Mouse (Mus musculus): ENCODE data around the gene Gtf2a1l. TPM values are rescaled to one million over a fixed set of nuclear protein-coding genes. Genes with fewer than 3 reads are reported as not detected.

Gene Gtf2a1l
- polyA plus RNA-seq, 1 experiment: 0.82 TPM

DNA sequence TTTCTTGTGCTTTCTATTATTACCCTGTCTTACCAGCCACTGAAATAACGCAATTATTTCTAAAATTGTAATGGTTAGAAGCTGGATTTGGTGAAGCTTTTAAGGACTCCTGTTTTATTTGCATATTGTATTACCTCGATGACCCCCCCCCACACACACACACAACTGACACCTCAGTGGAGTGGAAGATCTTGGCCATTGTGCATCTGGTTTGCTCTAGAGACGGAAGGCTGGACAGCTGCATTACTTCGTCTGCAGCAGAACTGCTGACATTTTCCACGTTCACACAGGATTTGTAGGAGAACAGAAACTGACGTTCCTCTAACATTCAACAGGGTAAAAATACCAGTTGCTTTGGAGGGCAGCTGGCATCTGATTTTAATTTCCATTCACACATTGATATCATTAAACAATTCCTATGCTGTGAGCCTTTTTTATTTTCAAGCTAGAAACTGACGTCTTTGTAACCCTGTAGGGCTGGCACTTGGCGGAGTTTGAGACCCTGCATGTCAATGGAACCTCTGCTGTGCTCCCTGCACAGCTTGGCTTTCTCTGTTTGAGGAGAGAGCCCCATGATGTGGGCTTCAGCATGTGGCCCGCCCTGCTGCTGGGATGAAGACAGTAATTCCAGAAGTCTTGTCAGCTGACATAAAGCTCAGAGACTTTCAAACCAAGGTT is 28.3 kb downstream of the Gtf2a1l start:
- H3K9me3 ChIP-seq (replicated peaks; ENCODE audit: control insufficient read depth, insufficient read depth, low read length, poor library complexity, severe bottlenecking): no peaks in the 10 kb centered on the region
- no peak overlapping the region for H3K9ac ChIP-seq (ENCODE audit: low read depth, poor library complexity, severe bottlenecking)
- no peaks in the 10 kb centered on the region for H3K27me3 ChIP-seq (ENCODE audit: control insufficient read depth, insufficient read depth, low read length, poor library complexity, severe bottlenecking)
- H3K27ac ChIP-seq (ENCODE audit: insufficient read depth, low read length): no peak overlapping the region
- no peaks in the 10 kb centered on the region for H3K36me3 ChIP-seq (ENCODE audit: control insufficient read depth, insufficient read depth, low read length, poor library complexity, severe bottlenecking)
- no peak overlapping the region for H3K4me3 ChIP-seq (ENCODE audit: low read depth, low read length)
- TF ChIP-seq POLR2A (IDR thresholded peaks at IDR 0.05; ENCODE audit: insufficient read depth, low read length): no peak
- no peak for TF ChIP-seq CTCF (IDR thresholded peaks at IDR 0.05; ENCODE audit: low read depth, low read length)
- no peak for TF ChIP-seq EP300 (IDR thresholded peaks at IDR 0.05; ENCODE audit: insufficient read depth, low read depth, low read length)
- peaks cover 4% of the 10 kb centered on the region for H3K4me1 ChIP-seq (ENCODE audit: control insufficient read depth, insufficient read depth, low read length)

DNA sequence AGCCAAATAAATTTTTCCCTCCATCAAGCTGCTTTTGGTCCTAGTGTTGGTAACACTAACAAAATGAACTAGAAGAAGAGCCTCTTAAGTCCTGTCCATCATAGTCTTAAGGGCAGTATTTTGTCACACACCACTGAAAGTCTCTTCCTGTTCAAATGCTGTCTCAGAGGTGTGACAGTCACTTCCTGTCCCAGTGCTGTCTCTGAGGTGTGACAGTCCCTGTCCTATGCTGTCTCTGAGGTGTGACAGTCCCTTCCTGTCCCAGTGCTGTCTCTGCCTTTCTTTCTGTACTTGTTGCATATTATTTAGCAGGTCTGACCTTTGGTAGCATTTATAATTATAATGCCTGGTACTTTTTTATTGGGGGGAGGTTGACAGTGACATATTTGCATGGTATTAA is 32.4 kb downstream of the Gtf2a1l start:
- H3K27me3 ChIP-seq (ENCODE audit: control insufficient read depth, insufficient read depth, low read length, poor library complexity, severe bottlenecking): no peaks in the 10 kb centered on the region
- no peaks in the 10 kb centered on the region for H3K9me3 ChIP-seq (replicated peaks; ENCODE audit: control insufficient read depth, insufficient read depth, low read length, poor library complexity, severe bottlenecking)
- H3K9ac ChIP-seq (ENCODE audit: low read depth, poor library complexity, severe bottlenecking): no peak overlapping the region
- peaks cover 4% of the 10 kb centered on the region for H3K4me1 ChIP-seq (ENCODE audit: control insufficient read depth, insufficient read depth, low read length)
- TF ChIP-seq EP300 (IDR thresholded peaks at IDR 0.05; ENCODE audit: insufficient read depth, low read depth, low read length) (no peak), CTCF (IDR thresholded peaks at IDR 0.05; ENCODE audit: low read depth, low read length) (no peak), POLR2A (IDR thresholded peaks at IDR 0.05; ENCODE audit: insufficient read depth, low read length) (no peak)
- no peaks in the 10 kb centered on the region for H3K36me3 ChIP-seq (ENCODE audit: control insufficient read depth, insufficient read depth, low read length, poor library complexity, severe bottlenecking)
- H3K4me3 ChIP-seq (ENCODE audit: low read depth, low read length): no peak overlapping the region
- H3K27ac ChIP-seq (ENCODE audit: insufficient read depth, low read length): no peak overlapping the region

DNA sequence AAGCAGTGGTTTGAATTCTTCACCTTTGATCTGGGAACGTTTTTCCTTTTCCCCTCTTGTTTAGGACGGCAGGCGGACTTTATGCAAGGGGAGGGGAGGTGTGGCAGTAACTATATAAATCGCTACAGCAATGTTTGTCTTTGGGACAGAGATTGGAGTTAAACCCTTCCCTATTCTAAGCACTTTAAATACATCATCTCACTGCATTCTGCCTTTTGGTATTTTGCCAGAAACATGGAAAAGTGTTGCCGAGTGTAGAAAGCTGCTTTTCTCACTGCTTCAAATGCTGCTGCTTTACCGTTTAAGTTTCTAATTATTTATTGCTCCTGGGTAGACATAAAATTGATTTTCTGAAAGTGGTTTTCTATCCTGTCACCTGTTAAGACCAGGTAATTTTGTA is 33.9 kb downstream of the Gtf2a1l start:
- Histone ChIP-seq H3K27me3 (ENCODE audit: control insufficient read depth, insufficient read depth, low read length, poor library complexity, severe bottlenecking) (no peaks in the 10 kb centered on the region), H3K4me3 (ENCODE audit: low read depth, low read length) (no peak overlapping the region), H3K4me1 (ENCODE audit: control insufficient read depth, insufficient read depth, low read length) (peaks cover 9% of the 10 kb centered on the region), H3K36me3 (ENCODE audit: control insufficient read depth, insufficient read depth, low read length, poor library complexity, severe bottlenecking) (no peaks in the 10 kb centered on the region), H3K9ac (ENCODE audit: low read depth, poor library complexity, severe bottlenecking) (no peak overlapping the region), H3K27ac (ENCODE audit: insufficient read depth, low read length) (no peak overlapping the region), H3K9me3 (replicated peaks; ENCODE audit: control insufficient read depth, insufficient read depth, low read length, poor library complexity, severe bottlenecking) (no peaks in the 10 kb centered on the region)
- TF ChIP-seq POLR2A (IDR thresholded peaks at IDR 0.05; ENCODE audit: insufficient read depth, low read length): no peak
- no peak for TF ChIP-seq EP300 (IDR thresholded peaks at IDR 0.05; ENCODE audit: insufficient read depth, low read depth, low read length)
- no peak for TF ChIP-seq CTCF (IDR thresholded peaks at IDR 0.05; ENCODE audit: low read depth, low read length)

DNA sequence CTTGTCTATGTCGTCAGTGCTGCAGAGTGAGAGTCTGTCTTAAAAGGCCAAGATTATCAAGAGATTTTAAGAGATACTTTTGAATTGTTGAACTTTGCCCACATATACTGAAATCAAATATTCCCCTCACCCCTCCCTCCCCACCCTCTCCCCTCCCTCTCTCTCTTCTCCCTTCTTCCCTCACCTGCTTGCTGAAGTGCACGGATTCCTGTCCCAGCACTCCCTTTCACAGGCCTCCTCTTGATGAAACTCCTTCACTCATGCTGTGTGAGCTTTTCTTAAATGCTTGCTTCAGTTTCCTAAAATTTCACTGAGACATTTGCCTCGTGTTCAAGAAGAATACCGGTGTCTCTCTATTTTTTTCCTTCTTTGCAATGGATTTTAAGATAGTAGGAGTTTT is 34.7 kb downstream of the Gtf2a1l start:
- H3K36me3 ChIP-seq (ENCODE audit: control insufficient read depth, insufficient read depth, low read length, poor library complexity, severe bottlenecking): no peaks in the 10 kb centered on the region
- H3K27ac ChIP-seq (ENCODE audit: insufficient read depth, low read length): no peak overlapping the region
- H3K4me1 ChIP-seq (ENCODE audit: control insufficient read depth, insufficient read depth, low read length): peaks cover 6% of the 10 kb centered on the region
- TF ChIP-seq POLR2A (IDR thresholded peaks at IDR 0.05; ENCODE audit: insufficient read depth, low read length) (no peak), CTCF (IDR thresholded peaks at IDR 0.05; ENCODE audit: low read depth, low read length) (no peak), EP300 (IDR thresholded peaks at IDR 0.05; ENCODE audit: insufficient read depth, low read depth, low read length) (no peak)
- no peaks in the 10 kb centered on the region for H3K9me3 ChIP-seq (replicated peaks; ENCODE audit: control insufficient read depth, insufficient read depth, low read length, poor library complexity, severe bottlenecking)
- H3K9ac ChIP-seq (ENCODE audit: low read depth, poor library complexity, severe bottlenecking): no peak overlapping the region
- H3K4me3 ChIP-seq (ENCODE audit: low read depth, low read length): no peak overlapping the region
- no peaks in the 10 kb centered on the region for H3K27me3 ChIP-seq (ENCODE audit: control insufficient read depth, insufficient read depth, low read length, poor library complexity, severe bottlenecking)

DNA sequence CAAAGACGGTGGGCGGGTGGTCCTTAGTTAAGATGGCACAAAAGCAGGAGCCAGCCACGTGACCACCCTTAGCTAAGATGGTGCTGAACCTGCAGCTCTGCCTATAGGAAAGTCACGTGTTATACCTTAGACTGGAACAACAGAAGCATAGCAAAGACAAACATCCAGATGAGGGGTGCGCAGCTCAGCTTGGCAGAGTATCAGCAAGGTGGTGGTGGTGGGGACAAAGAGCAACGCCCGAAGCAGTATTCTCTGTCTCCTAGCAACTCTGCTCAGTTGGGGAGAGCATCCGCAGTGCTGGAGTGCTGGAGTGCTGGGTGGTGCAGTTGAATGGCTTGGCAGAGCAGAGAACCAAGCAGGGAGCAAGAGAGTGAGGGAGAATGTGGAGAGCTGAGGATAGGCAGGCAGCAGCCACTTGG is 37.8 kb downstream of the Gtf2a1l start:
- TF ChIP-seq EP300 (IDR thresholded peaks at IDR 0.05; ENCODE audit: insufficient read depth, low read depth, low read length): peak; percentile 34; the same call in 1 of the 2 replicates
- TF ChIP-seq CTCF (IDR thresholded peaks at IDR 0.05; ENCODE audit: low read depth, low read length): no peak
- no peaks in the 10 kb centered on the region for H3K9me3 ChIP-seq (replicated peaks; ENCODE audit: control insufficient read depth, insufficient read depth, low read length, poor library complexity, severe bottlenecking)

DNA sequence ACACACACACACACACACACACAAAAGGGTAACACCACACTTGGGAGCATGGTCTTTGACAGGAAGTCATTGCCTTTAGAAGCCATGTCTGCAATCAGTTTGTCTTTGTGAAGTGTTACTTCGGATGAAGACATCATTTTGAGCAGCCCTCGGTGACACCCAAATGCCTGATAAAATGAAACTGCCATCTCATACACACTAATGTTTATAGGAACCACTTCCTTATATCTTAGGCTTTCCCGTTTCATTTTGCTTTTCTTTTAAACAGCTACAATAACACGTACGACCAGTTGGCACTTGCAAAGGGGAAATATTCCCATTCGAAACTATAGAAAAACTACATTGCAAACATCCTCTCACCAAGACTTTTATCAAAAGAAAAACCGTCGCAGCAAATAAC is 81.2 kb downstream of the Gtf2a1l start:
- H3K4me3 ChIP-seq (ENCODE audit: low read depth, low read length): no peak overlapping the region
- no peaks in the 10 kb centered on the region for H3K36me3 ChIP-seq (ENCODE audit: control insufficient read depth, insufficient read depth, low read length, poor library complexity, severe bottlenecking)
- H3K9me3 ChIP-seq (replicated peaks; ENCODE audit: control insufficient read depth, insufficient read depth, low read length, poor library complexity, severe bottlenecking): no peaks in the 10 kb centered on the region
- no peak for TF ChIP-seq CTCF (IDR thresholded peaks at IDR 0.05; ENCODE audit: low read depth, low read length)
- TF ChIP-seq EP300 (IDR thresholded peaks at IDR 0.05; ENCODE audit: insufficient read depth, low read depth, low read length): no peak
- TF ChIP-seq POLR2A (IDR thresholded peaks at IDR 0.05; ENCODE audit: insufficient read depth, low read length): no peak
- H3K4me1 ChIP-seq (ENCODE audit: control insufficient read depth, insufficient read depth, low read length): peaks cover 3% of the 10 kb centered on the region
- no peak overlapping the region for H3K9ac ChIP-seq (ENCODE audit: low read depth, poor library complexity, severe bottlenecking)
- no peaks in the 10 kb centered on the region for H3K27me3 ChIP-seq (ENCODE audit: control insufficient read depth, insufficient read depth, low read length, poor library complexity, severe bottlenecking)
- no peak overlapping the region for H3K27ac ChIP-seq (ENCODE audit: insufficient read depth, low read length)

More for the DNA sequence above, 37.8 kb downstream of the Gtf2a1l start:
- peaks cover 6% of the 10 kb centered on the region for H3K4me1 ChIP-seq (ENCODE audit: control insufficient read depth, insufficient read depth, low read length)
- H3K27me3 ChIP-seq (ENCODE audit: control insufficient read depth, insufficient read depth, low read length, poor library complexity, severe bottlenecking): no peaks in the 10 kb centered on the region
- H3K36me3 ChIP-seq (ENCODE audit: control insufficient read depth, insufficient read depth, low read length, poor library complexity, severe bottlenecking): no peaks in the 10 kb centered on the region
- H3K9ac ChIP-seq (ENCODE audit: low read depth, poor library complexity, severe bottlenecking): no peak overlapping the region
- H3K27ac ChIP-seq (ENCODE audit: insufficient read depth, low read length): peak overlapping the region; percentile 36; the same call in 1 of the 2 replicates
- no peak overlapping the region for H3K4me3 ChIP-seq (ENCODE audit: low read depth, low read length)

Data from ES-Bruce4 (cell line).